Comparison of ENCODE assay signal across 9 mouse cellular contexts in genomic region chr19:5728631-5729443, GRCm38 (mm10). TPM values are rescaled to one million over a fixed set of nuclear protein-coding genes. Genes with fewer than 3 reads are reported as not detected.
DNase-seq lines count a peak whose midpoint lies in the region; ATAC-seq and TF ChIP-seq lines count a peak whose summit lies in the region.
"Had no signal": no experiment of that assay in that cellular context is flagged by ENCODE, and none has a peak within 500 bp of the region (broad histone marks: within the 10 kb centered on the region; RNA-seq: fewer than 3 reads in every experiment).

No protein-coding gene starts in this region.

- H3K4me1 ChIP-seq in forebrain, embryonic 13.5 days = peaks cover 68% of the 10 kb centered on the region
- peaks cover 16% of the 10 kb centered on the region for H3K4me1 ChIP-seq in hindbrain, embryonic 11.5 days (replicated peaks; ENCODE audit: control insufficient read depth, insufficient read depth, low read length)
- peaks cover 40% of the 10 kb centered on the region for H3K4me1 ChIP-seq in midbrain, embryonic 11.5 days (ENCODE audit: control insufficient read depth, insufficient read depth, low read length)
- H3K4me1 ChIP-seq in testis, adult 2 months (ENCODE audit: control insufficient read depth, insufficient read depth, low read length) = peaks cover 48% of the 10 kb centered on the region

- H3K4me3 ChIP-seq in forebrain, embryonic 13.5 days = peak overlapping the region; percentile 97
- H3K4me3 ChIP-seq in hindbrain, embryonic 11.5 days (ENCODE audit: low read depth, low read length) = peak overlapping the region; percentile 98
- peak overlapping the region; percentile 95 for H3K4me3 ChIP-seq in midbrain, embryonic 11.5 days (ENCODE audit: low read depth, low read length)
- peak overlapping the region; percentile 91 for H3K4me3 ChIP-seq in testis, adult 2 months (ENCODE audit: control insufficient read depth, low read depth, low read length)

- H3K27ac ChIP-seq in forebrain, embryonic 13.5 days = peak overlapping the region; percentile 97
- peak overlapping the region; percentile 96 for H3K27ac ChIP-seq in hindbrain, embryonic 11.5 days (ENCODE audit: low read depth, low read length)
- peak overlapping the region; percentile 92 for H3K27ac ChIP-seq in midbrain, embryonic 11.5 days (ENCODE audit: low read depth, low read length)
- H3K27ac ChIP-seq in testis, adult 2 months (ENCODE audit: control insufficient read depth, insufficient read depth, low read depth, low read length) = peak overlapping the region; percentile 61

- peak; percentile 31 for ATAC-seq in forebrain, embryonic 13.5 days
- ATAC-seq in hindbrain, embryonic 11.5 days (ENCODE audit: low FRiP score) = peak; percentile 55
- peak; percentile 51 for ATAC-seq in midbrain, embryonic 11.5 days (ENCODE audit: low FRiP score)

- no peaks in the 10 kb centered on the region for H3K9me3 ChIP-seq in forebrain, embryonic 13.5 days (replicated peaks)
- no peaks in the 10 kb centered on the region for H3K9me3 ChIP-seq in hindbrain, embryonic 11.5 days (ENCODE audit: control insufficient read depth, low read length)
- H3K9me3 ChIP-seq in midbrain, embryonic 11.5 days (ENCODE audit: control insufficient read depth, low read length) = no peaks in the 10 kb centered on the region

- peak; percentile 97 for DNase-seq in heart, adult 11 months
- DNase-seq in heart, adult 8-10 months (ENCODE audit: low spot score) = no peak
- peak; percentile 71 to 72 for DNase-seq in adrenal gland, postnatal 36 days
- peak; percentile 73 for DNase-seq in hindbrain, embryonic 11.5 days (ENCODE audit: low spot score)
- peak; percentile 64 to 67 for DNase-seq in left cerebral cortex, postnatal 36 days (ENCODE audit: low spot score in 2 of 2)
- peak; percentile 89 for DNase-seq in midbrain, embryonic 11.5 days (ENCODE audit: low spot score, missing footprints)

- H3K9ac ChIP-seq in forebrain, embryonic 13.5 days = peak overlapping the region; percentile 100
- H3K9ac ChIP-seq in hindbrain, embryonic 11.5 days (ENCODE audit: low read depth, low read length) = peak overlapping the region; percentile 100
- peak overlapping the region; percentile 99 for H3K9ac ChIP-seq in midbrain, embryonic 11.5 days (ENCODE audit: low read length)

- H3K36me3 ChIP-seq in forebrain, embryonic 13.5 days (ENCODE audit: poor library complexity, severe bottlenecking) = peaks cover 22% of the 10 kb centered on the region
- H3K36me3 ChIP-seq in hindbrain, embryonic 11.5 days (ENCODE audit: control insufficient read depth, insufficient read depth, low read length) = no peaks in the 10 kb centered on the region
- H3K36me3 ChIP-seq in midbrain, embryonic 11.5 days (ENCODE audit: control insufficient read depth, insufficient read depth, low read length) = no peaks in the 10 kb centered on the region
- H3K36me3 ChIP-seq in testis, adult 2 months (ENCODE audit: control insufficient read depth, insufficient read depth, low read length) = no peaks in the 10 kb centered on the region

- no peak for TF ChIP-seq CTCF in testis, adult 2 months (IDR thresholded peaks at IDR 0.05; ENCODE audit: control insufficient read depth, insufficient read depth, insufficient replicate concordance, low read depth, low read length)

- no peak for TF ChIP-seq POLR2A in testis, adult 2 months (IDR thresholded peaks at IDR 0.05; ENCODE audit: control insufficient read depth, low read depth, low read length)

- intact Hi-C loops in left cerebral cortex, postnatal 36 days (cut with DNase I) = loop anchor here (2.0 kb wide), 2 partner anchors 40 to 42 kb away; partner anchors contain the start of genes Map3k11, Pcnx3 and Scyl1

- H3K4me2 ChIP-seq in forebrain, embryonic 13.5 days = peak overlapping the region; percentile 99
- peak overlapping the region; percentile 96 for H3K4me2 ChIP-seq in hindbrain, embryonic 11.5 days (replicated peaks; ENCODE audit: low read depth, low read length)
- H3K4me2 ChIP-seq in midbrain, embryonic 11.5 days = peak overlapping the region; percentile 67

- 6% methylated on average over 37 of the region's 37 CpGs for WGBS in forebrain, embryonic 13.5 days
- WGBS in hindbrain, embryonic 11.5 days = 10% methylated on average over 37 of the region's 37 CpGs
- 11% methylated on average over 37 of the region's 37 CpGs for WGBS in midbrain, embryonic 11.5 days

- H3K27me3 ChIP-seq in forebrain, embryonic 13.5 days = no peaks in the 10 kb centered on the region
- no peaks in the 10 kb centered on the region for H3K27me3 ChIP-seq in hindbrain, embryonic 11.5 days (ENCODE audit: control insufficient read depth, insufficient read depth, low read length)
- H3K27me3 ChIP-seq in midbrain, embryonic 11.5 days (ENCODE audit: control insufficient read depth, insufficient read depth, low read length) = no peaks in the 10 kb centered on the region
- no peaks in the 10 kb centered on the region for H3K27me3 ChIP-seq in testis, adult 2 months (ENCODE audit: control insufficient read depth, insufficient read depth, low read length)

RNA-seq across cellular contexts. Expression of gene Fam89b, which starts 0.6 kb away (rescaled TPM):
- 10 to 100 TPM; 22.8 to 26.9 (median 24.2) TPM for total RNA-seq in heart, adult 8-10 months (2022)
- 10 to 100 TPM; 41.4 to 66.5 TPM for total RNA-seq in adrenal gland, postnatal 36 days (2021)
- 199 and 204 TPM in 2 replicates for polyA plus RNA-seq in forebrain, embryonic 13.5 days (2015; fragmentation: Nextera tagmentation; extraction: Ambion mirVana)
- 165 and 174 TPM in 2 replicates for polyA plus RNA-seq in hindbrain, embryonic 11.5 days (2014; fragmentation: Nextera tagmentation; extraction: Ambion mirVana)
- total RNA-seq in left cerebral cortex, postnatal 36 days (2021) = 10 to 100 TPM; 26.8 to 28.7 TPM
- 157 and 158 TPM in 2 replicates for polyA plus RNA-seq in midbrain, embryonic 11.5 days (2014; fragmentation: Nextera tagmentation; extraction: Ambion mirVana)
- 256 and 286 TPM in 2 replicates for polyA plus RNA-seq in testis, adult 2 months (2012; rRNA removed)

RNA-seq across cellular contexts. Expression of gene Ehbp1l1, which starts 2.7 kb away (rescaled TPM):
- total RNA-seq in heart, adult 8-10 months (2022) = 100 to 1,000 TPM; 145 to 158 (median 149) TPM
- 10 to 100 TPM; 30.8 to 38.3 TPM for total RNA-seq in adrenal gland, postnatal 36 days (2021)
- 5.3 and 6.7 TPM in 2 replicates for polyA plus RNA-seq in forebrain, embryonic 13.5 days (2015; fragmentation: Nextera tagmentation; extraction: Ambion mirVana)
- polyA plus RNA-seq in hindbrain, embryonic 11.5 days (2014; fragmentation: Nextera tagmentation; extraction: Ambion mirVana) = 4.4 and 6.2 TPM in 2 replicates
- total RNA-seq in left cerebral cortex, postnatal 36 days (2021) = 10 to 100 TPM; 22.9 to 27.1 TPM
- 5.3 and 5.4 TPM in 2 replicates for polyA plus RNA-seq in midbrain, embryonic 11.5 days (2014; fragmentation: Nextera tagmentation; extraction: Ambion mirVana)
- polyA plus RNA-seq in testis, adult 2 months (2012; rRNA removed) = 105 and 122 TPM in 2 replicates

RNA-seq across cellular contexts. Expression of gene Ltbp3, which starts 11.9 kb away (rescaled TPM):
- 10 to 100 TPM; 28.2 to 33.1 (median 31.7) TPM for total RNA-seq in heart, adult 8-10 months (2022)
- 100 to 1,000 TPM; 222 to 305 TPM for total RNA-seq in adrenal gland, postnatal 36 days (2021)
- 8.3 and 13.1 TPM in 2 replicates for polyA plus RNA-seq in forebrain, embryonic 13.5 days (2015; fragmentation: Nextera tagmentation; extraction: Ambion mirVana)
- polyA plus RNA-seq in hindbrain, embryonic 11.5 days (2014; fragmentation: Nextera tagmentation; extraction: Ambion mirVana) = 3.5 and 3.8 TPM in 2 replicates
- 10 to 100 TPM; 25.1 to 40.3 TPM for total RNA-seq in left cerebral cortex, postnatal 36 days (2021)
- polyA plus RNA-seq in midbrain, embryonic 11.5 days (2014; fragmentation: Nextera tagmentation; extraction: Ambion mirVana) = 4.8 and 6.0 TPM in 2 replicates
- 7.6 and 8.1 TPM in 2 replicates for polyA plus RNA-seq in testis, adult 2 months (2012; rRNA removed)

RNA-seq across cellular contexts. Expression of gene Kcnk7, which starts 24.7 kb away (rescaled TPM):
- total RNA-seq in heart, adult 8-10 months (2022) = not detected
- not detected for total RNA-seq in adrenal gland, postnatal 36 days (2021)
- 0.31 and 0.32 TPM in 2 replicates for polyA plus RNA-seq in forebrain, embryonic 13.5 days (2015; fragmentation: Nextera tagmentation; extraction: Ambion mirVana)
- 0.19 TPM in 1 of 2 replicates, not detected in the other for polyA plus RNA-seq in hindbrain, embryonic 11.5 days (2014; fragmentation: Nextera tagmentation; extraction: Ambion mirVana)
- not detected for total RNA-seq in left cerebral cortex, postnatal 36 days (2021)
- not detected in 2 replicates for polyA plus RNA-seq in midbrain, embryonic 11.5 days (2014; fragmentation: Nextera tagmentation; extraction: Ambion mirVana)
- 10.2 and 10.8 TPM in 2 replicates for polyA plus RNA-seq in testis, adult 2 months (2012; rRNA removed)
- total RNA-seq: layer of hippocampus, postnatal 36 days had no signal

RNA-seq across cellular contexts. Expression of gene Pcnx3, which starts 40.1 kb away (rescaled TPM):
- 10 to 100 TPM; 18.0 to 21.9 (median 19.8) TPM for total RNA-seq in heart, adult 8-10 months (2022)
- 100 to 1,000 TPM in 1 of 2 experiments, 10 to 100 TPM in 1; 89.5 to 108 TPM for total RNA-seq in adrenal gland, postnatal 36 days (2021)
- polyA plus RNA-seq in forebrain, embryonic 13.5 days (2015; fragmentation: Nextera tagmentation; extraction: Ambion mirVana) = 21.6 and 29.4 TPM in 2 replicates
- polyA plus RNA-seq in hindbrain, embryonic 11.5 days (2014; fragmentation: Nextera tagmentation; extraction: Ambion mirVana) = 22.9 and 23.1 TPM in 2 replicates
- 10 to 100 TPM; 66.1 to 83.1 TPM for total RNA-seq in left cerebral cortex, postnatal 36 days (2021)
- 18.6 and 23.1 TPM in 2 replicates for polyA plus RNA-seq in midbrain, embryonic 11.5 days (2014; fragmentation: Nextera tagmentation; extraction: Ambion mirVana)
- 63.4 and 67.4 TPM in 2 replicates for polyA plus RNA-seq in testis, adult 2 months (2012; rRNA removed)

Comparison
In these comparisons a context has a peak if more than half of its experiments do, and no peak if none do; other contexts are left out.
1. RNA of gene Ehbp1l1, which starts 2.7 kb away (polyA plus RNA-seq): 105 to 122 TPM in testis, adult 2 months; 5.3 to 6.7 TPM in forebrain, embryonic 13.5 days, 4.4 to 6.2 TPM in hindbrain, embryonic 11.5 days and 5.3 to 5.4 TPM in midbrain, embryonic 11.5 days; every median in the first group is over 10 times any median in the second.
2. Peak in every context shown above with its lines, with median percentiles within 50 percentile points of each other: ATAC-seq, H3K27ac ChIP-seq, H3K4me2 ChIP-seq, H3K4me3 ChIP-seq and H3K9ac ChIP-seq.